Mouse (Mus musculus) spleen, adult 2 months (tissue): Measurements from ENCODE around the gene Gm5447. TPM values are rescaled to one million over a fixed set of nuclear protein-coding genes. Genes with fewer than 3 reads are reported as not detected.

Experiments used
- DNase-seq, 2 experiments: peaks; one replicate each; pipeline versions ENCODE4 v3.0.0 to v3.0.0-alpha.2; 2012 to 2021; ENCODE audit warnings: low spot score in 2 of 2, low read depth in 1 of 2
- H3K27ac ChIP-seq: fragments of 200-500 bp; 2 replicates; pipeline ENCODE4 v1.5.1; 2012; ENCODE audit warnings: low read length, inconsistent platforms; ENCODE audit not compliant: insufficient read depth
- H3K27me3 ChIP-seq: fragments of 200-500 bp; 2 replicates; pipeline ENCODE4 v1.6.1; 2012; ENCODE audit warnings: mild to moderate bottlenecking, moderate library complexity, low read length, inconsistent platforms; ENCODE audit not compliant: control insufficient read depth, insufficient read depth
- H3K36me3 ChIP-seq: fragments of 200-500 bp; 2 replicates; pipeline ENCODE4 v1.6.1; 2012; ENCODE audit warnings: mild to moderate bottlenecking, low read length, inconsistent platforms; ENCODE audit not compliant: control insufficient read depth, insufficient read depth
- H3K4me1 ChIP-seq: fragments of 200-500 bp; 2 replicates; pipeline ENCODE4 v1.6.1; 2011; ENCODE audit warnings: inconsistent platforms; ENCODE audit not compliant: control insufficient read depth, insufficient read depth, insufficient read length
- H3K4me3 ChIP-seq: fragments of 200-500 bp; 2 replicates; pipeline ENCODE4 v1.5.1; 2011; ENCODE audit warnings: mild to moderate bottlenecking, inconsistent platforms; ENCODE audit not compliant: insufficient read depth, insufficient read length; ENCODE audit errors: extremely low read depth
- CTCF ChIP-seq: fragments of 200-500 bp; IDR thresholded peaks from 2 replicates; pipeline ENCODE4 v1.5.1; 2011; ENCODE audit warnings: mild to moderate bottlenecking, inconsistent platforms; ENCODE audit not compliant: insufficient read depth, insufficient read length, insufficient replicate concordance; ENCODE audit errors: extremely low read depth
- POLR2A ChIP-seq: fragments of 200-500 bp; IDR thresholded peaks from 2 replicates; pipeline ENCODE4 v1.6.1; 2011; ENCODE audit warnings: low read depth, low read length, inconsistent platforms
- WGBS: fragments of 180-500 bp; shearing (Covaris S2); methylation state at CpG from one replicate; pipeline ENCODE4 v1.1.7; 2018; 5-methylcytosine and 5-hydroxymethylcytosine counted together
- polyA plus RNA-seq: library from polyadenylated mRNA; depleted of rRNA; stranded (reverse); fragments of >200 nt; gene quantifications from 2 replicates; pipeline ENCODE4 v1.2.3, GENCODE M21; 2012; rRNA removed

Gm5447 gene
- polyA plus RNA-seq, 1 experiment, result not detected

DNA sequence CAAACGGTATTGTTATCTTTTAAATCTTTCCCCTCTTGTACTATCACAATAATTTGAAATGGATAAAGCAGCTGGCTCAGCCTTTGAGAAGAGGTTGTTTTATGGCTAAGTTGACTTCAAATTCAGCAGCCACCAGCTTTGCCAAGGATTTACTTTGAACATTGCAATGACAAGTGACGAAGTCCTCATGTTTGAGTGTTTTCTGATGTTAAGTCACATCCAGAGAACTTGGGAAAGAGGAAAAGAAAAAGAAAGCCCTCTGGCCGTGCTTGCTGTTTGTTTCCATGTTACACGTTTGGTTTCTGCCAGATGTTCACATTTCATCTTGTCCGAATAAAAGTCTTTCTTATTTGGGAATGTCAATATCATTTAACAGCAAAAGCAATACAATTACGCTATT lies 47.9 kb downstream of the Gm5447 start:
- no peaks in the 10 kb centered on the region for H3K27me3 ChIP-seq
- H3K4me1 ChIP-seq, result no peaks in the 10 kb centered on the region
- no peaks in the 10 kb centered on the region for H3K36me3 ChIP-seq
- no peak for TF ChIP-seq POLR2A
- no peak for TF ChIP-seq CTCF
- H3K27ac ChIP-seq, result no peak overlapping the region
- no peak overlapping the region for H3K4me3 ChIP-seq
- WGBS, result 82% methylated on average over 6 of the region's 6 CpGs
- DNase-seq, result no peak

DNA sequence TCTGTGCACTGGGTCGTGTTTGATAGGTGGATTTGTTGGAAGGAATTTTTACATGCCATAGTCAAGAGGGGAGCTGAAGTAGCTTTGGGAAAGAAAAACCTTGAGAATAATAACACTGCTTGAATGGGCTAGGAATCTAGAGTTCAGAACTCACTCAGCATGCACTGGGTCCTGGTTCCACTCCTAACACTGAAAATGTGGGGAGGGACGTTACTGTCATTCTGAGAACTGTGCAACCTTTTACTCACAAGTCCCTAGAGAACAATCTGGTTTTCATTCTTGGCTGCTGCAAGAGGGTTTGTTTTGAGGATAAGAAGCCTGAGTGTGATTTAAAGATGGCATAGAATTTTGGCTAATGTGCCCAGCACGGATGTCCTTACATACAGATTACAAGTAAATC lies 49.7 kb downstream of the Gm5447 start:
- no peak overlapping the region for H3K27ac ChIP-seq
- no peak for DNase-seq
- WGBS, result 73% methylated on average over 3 of the region's 3 CpGs
- no peaks in the 10 kb centered on the region for H3K27me3 ChIP-seq
- no peak overlapping the region for H3K4me3 ChIP-seq
- no peaks in the 10 kb centered on the region for H3K4me1 ChIP-seq
- no peaks in the 10 kb centered on the region for H3K36me3 ChIP-seq
- no peak for TF ChIP-seq CTCF

Other genes starting within 250 kb of the Gm5447 start
- gene Irf4, start 225.0 kb upstream of the Gm5447 start, polyA plus RNA-seq, result 16.2 and 17.4 TPM in 2 replicates
- gene Hus1b, start 26.4 kb upstream of the Gm5447 start, polyA plus RNA-seq, result 0.21 and 0.35 TPM in 2 replicates
- gene Exoc2, start 111 bp upstream of the Gm5447 start, polyA plus RNA-seq, result 7.6 and 8.1 TPM in 2 replicates